Mouse (Mus musculus): ENCODE measurements around the gene Ece1.

Ece1 gene

GRCm38 (mm10) chr4:138013723-138014479, 151.9 kb downstream of the Ece1 start:
- in situ Hi-C loops (cut with MseI, MboI) = no loop called here
